Mouse (Mus musculus) large intestine, adult 2 months (tissue): ENCODE results near the gene Rybp. TPM values are rescaled to one million over a fixed set of nuclear protein-coding genes. Genes with fewer than 3 reads are reported as not detected.

Experiments used
- DNase-seq: peaks from one replicate; pipeline ENCODE4 v3.0.0-alpha.2; 2012; ENCODE audit warnings: low read depth, low spot score
- WGBS: fragments of 180-500 bp; shearing (Covaris S2); methylation state at CpG from one replicate; pipeline ENCODE4 v1.1.7; 2018; 5-methylcytosine and 5-hydroxymethylcytosine counted together
- polyA plus RNA-seq: library from polyadenylated mRNA; depleted of rRNA; stranded (reverse); fragments of >200 nt; gene quantifications from 2 replicates; pipeline ENCODE4 v1.2.3, GENCODE M21; 2012

Gene Rybp
- polyA plus RNA-seq, 1 experiment: 20.6 TPM

- no peak for DNase-seq
- 61% methylated on average over 5 of the region's 5 CpGs for WGBS
Measured at GRCm38 (mm10) chr6:100289058-100289457, 1.8 kb upstream of the Rybp start.

- 53% methylated on average over 4 of the region's 4 CpGs for WGBS
- DNase-seq: no peak
Measured at GRCm38 (mm10) chr6:100288730-100289035, 1.4 kb upstream of the Rybp start.

- DNase-seq: no peak
- WGBS: 5% methylated on average over 23 of the region's 23 CpGs
Measured at GRCm38 (mm10) chr6:100288016-100288729, 888 bp upstream of the Rybp start.

- no peak for DNase-seq
- 8% methylated on average over 101 of the region's 117 CpGs for WGBS
Measured at GRCm38 (mm10) chr6:100286573-100287333, 532 bp downstream of the Rybp start.

GRCm38 (mm10) chr6:100285985-100286572 is 1.2 kb downstream of the Rybp start:
- no peak for DNase-seq
- WGBS: 10% methylated on average over 18 of the region's 18 CpGs

GRCm38 (mm10) chr6:100278841-100279240 is 8.4 kb downstream of the Rybp start:
- WGBS: 90% methylated on average over 1 of the region's 1 CpGs
- no peak for DNase-seq

GRCm38 (mm10) chr6:100276344-100276743 is 10.9 kb downstream of the Rybp start:
- no peak for DNase-seq
- WGBS: 83% methylated on average over 3 of the region's 3 CpGs

- DNase-seq: no peak
Measured at GRCm38 (mm10) chr6:100275643-100276042, 11.6 kb downstream of the Rybp start.

- 51% methylated on average over 1 of the region's 1 CpGs for WGBS
- no peak for DNase-seq
Measured at GRCm38 (mm10) chr6:100273556-100273955, 13.7 kb downstream of the Rybp start.

- 67% methylated on average over 3 of the region's 3 CpGs for WGBS
Measured at GRCm38 (mm10) chr6:100271992-100272391, 15.3 kb downstream of the Rybp start.

GRCm38 (mm10) chr6:100270765-100271164 is 16.5 kb downstream of the Rybp start:
- no peak for DNase-seq
- 80% methylated on average over 2 of the region's 2 CpGs for WGBS

More at GRCm38 (mm10) chr6:100271992-100272391, 15.3 kb downstream of the Rybp start:
- DNase-seq: no peak

- WGBS: 95% methylated on average over 1 of the region's 1 CpGs
- no peak for DNase-seq
Measured at GRCm38 (mm10) chr6:100259607-100260006, 27.7 kb downstream of the Rybp start.

GRCm38 (mm10) chr6:100258278-100258677 is 29.0 kb downstream of the Rybp start:
- DNase-seq: no peak

- WGBS: 20% methylated on average over 1 of the region's 1 CpGs
- no peak for DNase-seq
Measured at GRCm38 (mm10) chr6:100255411-100255810, 31.9 kb downstream of the Rybp start.

- WGBS: 86% methylated on average over 1 of the region's 1 CpGs
- DNase-seq: no peak
Measured at GRCm38 (mm10) chr6:100254671-100255070, 32.6 kb downstream of the Rybp start.

- 68% methylated on average over 3 of the region's 3 CpGs for WGBS
- DNase-seq: no peak
Measured at GRCm38 (mm10) chr6:100244474-100244873, 42.8 kb downstream of the Rybp start.

GRCm38 (mm10) chr6:100235036-100235435 is 52.2 kb downstream of the Rybp start:
- DNase-seq: no peak

- peak; percentile 28 for DNase-seq
- 37% methylated on average over 3 of the region's 3 CpGs for WGBS
Measured at GRCm38 (mm10) chr6:100233522-100233921, 53.8 kb downstream of the Rybp start.

- DNase-seq: peak; percentile 60
- 29% methylated on average over 4 of the region's 4 CpGs for WGBS
Measured at GRCm38 (mm10) chr6:100233061-100233460, 54.2 kb downstream of the Rybp start.

GRCm38 (mm10) chr6:100226204-100226603 is 61.1 kb downstream of the Rybp start:
- 44% methylated on average over 2 of the region's 2 CpGs for WGBS
- DNase-seq: no peak

- WGBS: 95% methylated on average over 6 of the region's 6 CpGs
- DNase-seq: no peak
Measured at GRCm38 (mm10) chr6:100223932-100224331, 63.4 kb downstream of the Rybp start.
